Mouse (Mus musculus) spleen, adult 2 months (tissue): ENCODE measurements around the gene Itpkc.

ENCODE experiments used
- CTCF ChIP-seq: fragments of 200-500 bp; IDR thresholded peaks from 2 replicates; pipeline ENCODE4 v1.5.1; 2011; ENCODE audit warnings: mild to moderate bottlenecking, inconsistent platforms; ENCODE audit not compliant: insufficient read depth, insufficient read length, insufficient replicate concordance; ENCODE audit errors: extremely low read depth
- POLR2A ChIP-seq: fragments of 200-500 bp; IDR thresholded peaks from 2 replicates; pipeline ENCODE4 v1.6.1; 2011; ENCODE audit warnings: low read depth, low read length, inconsistent platforms

DNA sequence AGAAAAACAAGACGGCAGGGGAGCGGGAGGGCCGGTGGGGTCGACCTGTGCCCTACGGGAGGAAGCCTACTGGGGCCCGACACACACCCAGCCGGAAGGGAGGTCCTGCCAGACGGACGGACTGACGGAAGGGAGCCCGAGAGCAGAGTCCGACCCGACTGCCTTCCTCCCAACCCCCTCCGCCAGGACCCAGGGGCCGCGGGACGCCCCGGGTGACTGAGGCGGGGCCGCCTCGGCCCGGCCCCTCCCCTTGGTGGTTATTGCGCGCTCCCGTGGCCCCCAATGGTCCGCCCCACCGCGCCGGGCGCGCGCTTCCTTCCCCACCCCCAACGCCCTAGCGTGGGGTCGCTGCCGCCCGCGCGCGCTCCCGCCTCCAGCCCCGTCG is 62.2 kb downstream of the Itpkc start:
- peak; percentile 20; the same call in 1 of the 2 replicates for TF ChIP-seq POLR2A
- no peak for TF ChIP-seq CTCF
